In genomic region chr6:147759485-147759884, GRCm38 (mm10) we compare ENCODE assay signal across 18 mouse cellular contexts.
DNase-seq lines count a peak whose midpoint lies in the region; ATAC-seq and TF ChIP-seq lines count a peak whose summit lies in the region.
"Had no signal": no experiment of that assay in that cellular context is flagged by ENCODE, and none has a peak within 500 bp of the region (broad histone marks: within the 10 kb centered on the region; RNA-seq: fewer than 3 reads in every experiment).

No protein-coding gene starts in this region.

- H3K9ac ChIP-seq in heart, embryonic 14.5 days (ENCODE audit: low read length): no peak overlapping the region
- no peak overlapping the region for H3K9ac ChIP-seq in lung, postnatal 0 days (replicated peaks; ENCODE audit: low read depth)
- H3K9ac ChIP-seq in intestine, embryonic 16.5 days (ENCODE audit: low read depth, low read length): no peak overlapping the region
- H3K9ac ChIP-seq: forebrain, embryonic 13.5 days; forebrain, postnatal 0 days; hindbrain, embryonic 15.5 days had no signal

- H3K4me2 ChIP-seq in heart, embryonic 14.5 days (ENCODE audit: low read length): no peak overlapping the region
- no peak overlapping the region for H3K4me2 ChIP-seq in lung, postnatal 0 days (replicated peaks; ENCODE audit: low read depth, low read length)
- H3K4me2 ChIP-seq in intestine, embryonic 16.5 days (ENCODE audit: low read depth, low read length): no peak overlapping the region
- H3K4me2 ChIP-seq: forebrain, embryonic 13.5 days; hindbrain, embryonic 15.5 days had no signal

- no peaks in the 10 kb centered on the region for H3K9me3 ChIP-seq in heart, embryonic 14.5 days (ENCODE audit: control insufficient read depth, low read length)
- H3K9me3 ChIP-seq in heart, embryonic 10.5 days: no peaks in the 10 kb centered on the region
- no peaks in the 10 kb centered on the region for H3K9me3 ChIP-seq in lung, postnatal 0 days (ENCODE audit: low read length)
- no peaks in the 10 kb centered on the region for H3K9me3 ChIP-seq in intestine, embryonic 16.5 days (ENCODE audit: control insufficient read depth, low read length)
- H3K9me3 ChIP-seq: embryonic facial prominence, embryonic 10.5 days; forebrain, embryonic 13.5 days; G1E; hindbrain, embryonic 15.5 days had no signal

- intact Hi-C loops in left cerebral cortex, postnatal 14 days (cut with DNase I): no loop called here

- peak; percentile 87 for DNase-seq in heart, adult 11 months
- no peak for DNase-seq in heart, postnatal 4 days
- no peak for DNase-seq in heart, embryonic 10.5 days (ENCODE audit: low spot score)
- DNase-seq in lung, postnatal 0 days (ENCODE audit: low spot score): no peak
- DNase-seq in lung, postnatal 14 days: no peak
- DNase-seq in left cerebral cortex, postnatal 14 days (ENCODE audit: low spot score in 2 of 2): no peak
- DNase-seq: B cell, adult 2 months; cerebellum, adult 2 months; cerebellum, postnatal 10 days; forebrain, postnatal 0 days; gastrocnemius, postnatal 14 days had no signal

- H3K27ac ChIP-seq in heart, embryonic 14.5 days (replicated peaks in 1 of 2; ENCODE audit: control insufficient read depth in 1 of 2, insufficient read depth in 1 of 2, low read depth in 2 of 2, low read length in 2 of 2): peak overlapping the region; percentile 35 to 50; a peak in 2 of 4 replicates
- no peak overlapping the region; the same call in 1 of the 2 replicates for H3K27ac ChIP-seq in heart, embryonic 10.5 days
- H3K27ac ChIP-seq in lung, postnatal 0 days (ENCODE audit: low read length): no peak overlapping the region
- H3K27ac ChIP-seq in intestine, embryonic 16.5 days (ENCODE audit: low read length): no peak overlapping the region
- H3K27ac ChIP-seq: embryonic facial prominence, embryonic 10.5 days; forebrain, embryonic 13.5 days; hindbrain, embryonic 15.5 days had no signal

- H3K4me3 ChIP-seq in heart, embryonic 14.5 days (ENCODE audit: control insufficient read depth in 1 of 2, insufficient read depth in 1 of 2, low read depth in 1 of 2, low read length in 2 of 2): no peak overlapping the region
- no peak overlapping the region for H3K4me3 ChIP-seq in heart, embryonic 10.5 days
- H3K4me3 ChIP-seq in lung, postnatal 0 days (ENCODE audit: low read depth, low read length): no peak overlapping the region
- no peak overlapping the region for H3K4me3 ChIP-seq in intestine, embryonic 16.5 days (ENCODE audit: low read length)
- H3K4me3 ChIP-seq: embryonic facial prominence, embryonic 10.5 days; forebrain, embryonic 13.5 days; hindbrain, embryonic 15.5 days had no signal

- ATAC-seq in heart, embryonic 14.5 days (ENCODE audit: insufficient number of reproducible peaks, insufficient read depth, low FRiP score, low read depth): no peak
- no peak; the same call in 1 of the 2 replicates for ATAC-seq in lung, postnatal 0 days
- peak; percentile 83 for ATAC-seq in intestine, embryonic 16.5 days
- ATAC-seq: CD4-positive, CD25-positive, alpha-beta regulatory T cell, adult 4 months; forebrain, embryonic 13.5 days; forebrain, postnatal 0 days had no signal

- H3K36me3 ChIP-seq in heart, embryonic 14.5 days (ENCODE audit: control insufficient read depth, insufficient read depth, low read length): no peaks in the 10 kb centered on the region
- H3K36me3 ChIP-seq in heart, embryonic 10.5 days: no peaks in the 10 kb centered on the region
- H3K36me3 ChIP-seq in lung, postnatal 0 days (ENCODE audit: insufficient read depth, low read length): no peaks in the 10 kb centered on the region
- H3K36me3 ChIP-seq in intestine, embryonic 16.5 days (ENCODE audit: control insufficient read depth, insufficient read depth, low read length): no peaks in the 10 kb centered on the region
- H3K36me3 ChIP-seq: embryonic facial prominence, embryonic 10.5 days; G1E; hindbrain, embryonic 15.5 days had no signal

- peaks cover 3 to 8% of the 10 kb centered on the region in 2 experiments; a peak in 1 of 4 replicates for H3K4me1 ChIP-seq in heart, embryonic 14.5 days (ENCODE audit: control insufficient read depth in 2 of 2, insufficient read depth in 2 of 2, low read length in 2 of 2)
- 0 out of 2 replicates have a peak, but pooled peaks cover 2% of the 10 kb centered on the region for H3K4me1 ChIP-seq in heart, embryonic 10.5 days
- H3K4me1 ChIP-seq in lung, postnatal 0 days (ENCODE audit: insufficient read depth, low read depth, low read length): no peaks in the 10 kb centered on the region
- H3K4me1 ChIP-seq in intestine, embryonic 16.5 days (ENCODE audit: control insufficient read depth, insufficient read depth, low read length): no peaks in the 10 kb centered on the region
- H3K4me1 ChIP-seq: forebrain, embryonic 13.5 days; hindbrain, embryonic 15.5 days had no signal

- no peak for TF ChIP-seq CTCF in lung, postnatal 0 days (IDR thresholded peaks at IDR 0.05)

- H3K27me3 ChIP-seq in heart, embryonic 14.5 days (ENCODE audit: control insufficient read depth, insufficient read depth, low read length): no peaks in the 10 kb centered on the region
- no peaks in the 10 kb centered on the region for H3K27me3 ChIP-seq in heart, embryonic 10.5 days (ENCODE audit: insufficient read depth, poor library complexity, severe bottlenecking)
- no peaks in the 10 kb centered on the region for H3K27me3 ChIP-seq in lung, postnatal 0 days (replicated peaks; ENCODE audit: insufficient read depth, low read length)
- H3K27me3 ChIP-seq in intestine, embryonic 16.5 days (replicated peaks; ENCODE audit: control insufficient read depth, insufficient read depth, low read length): no peaks in the 10 kb centered on the region
- H3K27me3 ChIP-seq: forebrain, embryonic 13.5 days; hindbrain, embryonic 15.5 days had no signal

- TF ChIP-seq EP300 in lung, postnatal 0 days (IDR thresholded peaks at IDR 0.05): 0 out of 2 replicates have a peak, but pooled peaks have one; percentile 46

- 62% methylated on average over 7 of the region's 7 CpGs for WGBS in heart, embryonic 14.5 days
- 64% methylated on average over 7 of the region's 7 CpGs for WGBS in heart, embryonic 10.5 days
- 65% methylated on average over 7 of the region's 7 CpGs for WGBS in lung, postnatal 0 days
- WGBS in intestine, embryonic 16.5 days: 57% methylated on average over 7 of the region's 7 CpGs

Comparison
In these comparisons a context has a peak if more than half of its experiments do, and no peak if none do; other contexts are left out.
1. H3K27ac ChIP-seq: peak in heart, embryonic 14.5 days (2 of 2); none in heart, embryonic 10.5 days (single experiment), lung, postnatal 0 days (single experiment) and intestine, embryonic 16.5 days (single experiment).